Mouse (Mus musculus) intestine, embryonic 16.5 days (tissue): ENCODE data around the gene Dcaf10. TPM values are rescaled to one million over a fixed set of nuclear protein-coding genes. Genes with fewer than 3 reads are reported as not detected.
"Not testable (repeated sequence)": the region's sequence is repeated elsewhere in the genome, so short reads cannot be mapped to it uniquely, and the experiment has no call there.

Experiments used
- ATAC-seq: fragments of 200-750 bp; cut with Nextera tagmentation; 2 replicates; pipeline ENCODE4 v1.8.0; 2017; ENCODE audit warnings: moderate TSS enrichment, moderate library complexity
- H3K27ac ChIP-seq: fragments of 300-500 bp; sonication (generic); 2 replicates; pipeline ENCODE4 v1.5.1; 2014; ENCODE audit warnings: mild to moderate bottlenecking, low read length
- H3K27me3 ChIP-seq: fragments of 300-500 bp; sonication (generic); replicated peaks from 2 replicates; pipeline ENCODE4 v1.6.1; 2014; ENCODE audit warnings: low read length, control low read depth, mixed read lengths; ENCODE audit not compliant: control insufficient read depth, insufficient read depth
- H3K36me3 ChIP-seq: fragments of 300-500 bp; sonication (generic); 2 replicates; pipeline ENCODE4 v1.6.1; 2014; ENCODE audit warnings: low read length, control low read depth; ENCODE audit not compliant: control insufficient read depth, insufficient read depth
- H3K4me1 ChIP-seq: fragments of 300-500 bp; sonication (generic); 2 replicates; pipeline ENCODE4 v1.6.1; 2014; ENCODE audit warnings: low read length, control low read depth, mixed read lengths; ENCODE audit not compliant: control insufficient read depth, insufficient read depth
- H3K4me2 ChIP-seq: fragments of 300-500 bp; sonication (generic); 2 replicates; pipeline ENCODE4 v1.6.1; 2014; ENCODE audit warnings: low read depth, low read length, control low read depth
- H3K4me3 ChIP-seq: fragments of 300-500 bp; sonication (generic); 2 replicates; pipeline ENCODE4 v1.5.1; 2014; ENCODE audit warnings: mild to moderate bottlenecking, low read length
- H3K9ac ChIP-seq: fragments of 300-500 bp; sonication (generic); 2 replicates; pipeline ENCODE4 v1.6.1; 2014; ENCODE audit warnings: low read depth, low read length
- H3K9me3 ChIP-seq: fragments of 300-500 bp; sonication (generic); 2 replicates; pipeline ENCODE4 v1.6.1; 2016; ENCODE audit warnings: low read length, control low read depth; ENCODE audit not compliant: control insufficient read depth
- whole genome bisulfite sequencing: fragments of 180-500 bp; shearing (Covaris S2); extraction: QIAGEN DNeasy Blood & Tissue Kit; methylation state at CpG from one replicate; pipeline ENCODE4 v1.1.7; 2014; 5-methylcytosine and 5-hydroxymethylcytosine counted together
- polyA plus RNA-seq: library from polyadenylated mRNA; unstranded; fragments of >200 nt; fragmentation: Nextera tagmentation; extraction: Ambion mirVana; gene quantifications from 2 replicates; pipeline ENCODE4 v1.2.1, GENCODE M21; 2015

Dcaf10 gene
- polyA plus RNA-seq, 1 experiment from 2014 or later = 6.4 TPM

DNA sequence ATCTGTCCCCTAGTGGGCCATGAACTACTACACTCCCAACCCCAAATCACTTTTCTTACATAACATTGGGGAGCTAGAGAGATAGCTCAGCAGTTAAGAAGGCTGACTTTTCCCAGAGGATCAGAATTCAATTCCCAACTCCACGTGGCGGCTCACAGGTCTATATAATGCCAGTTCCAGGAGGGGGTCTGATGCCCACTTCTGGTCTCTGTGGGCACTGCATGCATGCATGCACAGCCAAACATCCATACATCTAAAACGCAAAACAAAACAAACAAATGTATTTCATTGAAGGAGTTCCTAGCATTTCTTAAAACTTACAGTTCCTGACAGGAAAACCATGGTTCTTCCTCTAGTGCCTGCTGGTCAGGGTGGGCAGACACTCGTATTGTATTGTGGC lies 50.2 kb downstream of the Dcaf10 start:
- 0 out of 2 replicates have a peak, but pooled peaks cover 2% of the 10 kb centered on the region for H3K36me3 ChIP-seq
- H3K4me3 ChIP-seq = no peak overlapping the region
- H3K9ac ChIP-seq = no peak overlapping the region
- no peaks in the 10 kb centered on the region for H3K27me3 ChIP-seq
- H3K27ac ChIP-seq = no peak overlapping the region
- 67% methylated on average over 4 of the region's 4 CpGs for WGBS
- no peaks in the 10 kb centered on the region for H3K4me1 ChIP-seq
- H3K9me3 ChIP-seq = no peaks in the 10 kb centered on the region
- ATAC-seq = no peak
- H3K4me2 ChIP-seq = no peak overlapping the region

DNA sequence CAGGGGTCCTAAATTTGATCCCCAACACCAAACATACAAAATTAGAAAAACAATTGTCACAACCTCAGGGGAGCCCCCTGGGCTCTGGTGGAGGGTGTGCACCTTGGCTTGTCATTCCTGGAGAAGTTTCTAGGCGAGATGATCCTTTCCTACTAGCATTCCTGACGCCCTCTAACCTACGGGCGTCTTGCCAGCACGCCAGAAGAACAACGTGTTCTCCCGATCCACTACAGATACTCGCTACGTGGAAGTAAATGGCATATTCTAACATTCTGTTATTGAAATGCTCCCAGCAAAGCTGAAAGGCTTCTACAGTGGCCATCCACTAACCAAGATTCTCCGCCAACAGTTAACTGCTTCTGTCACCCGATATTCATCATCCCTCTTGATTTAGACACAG lies 50.7 kb downstream of the Dcaf10 start:
- Histone ChIP-seq H3K36me3 (0 out of 2 replicates have a peak, but pooled peaks cover 2% of the 10 kb centered on the region), H3K4me2 (no peak overlapping the region), H3K9ac (no peak overlapping the region), H3K9me3 (no peaks in the 10 kb centered on the region), H3K4me3 (no peak overlapping the region), H3K27ac (no peak overlapping the region), H3K4me1 (no peaks in the 10 kb centered on the region), H3K27me3 (no peaks in the 10 kb centered on the region)
- no peak for ATAC-seq
- WGBS = 72% methylated on average over 11 of the region's 11 CpGs

DNA sequence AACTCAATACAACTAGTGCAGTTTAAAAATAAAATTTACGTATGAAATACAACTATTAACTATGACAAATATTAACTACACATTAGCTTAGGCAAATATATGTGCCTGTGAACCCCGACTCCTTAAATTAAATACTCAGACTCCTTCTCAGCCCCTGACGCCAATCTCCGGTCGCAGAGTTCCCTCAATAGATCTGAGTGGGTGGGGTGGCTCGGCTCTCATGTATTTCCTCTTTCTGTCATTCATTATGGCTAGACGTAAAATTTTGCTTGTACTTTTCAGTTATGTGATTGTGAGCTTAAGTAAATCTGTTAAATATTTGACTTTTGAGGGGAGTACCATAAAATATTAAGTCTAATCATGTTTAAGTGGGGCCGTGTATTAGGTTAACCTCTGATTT lies 51.1 kb downstream of the Dcaf10 start:
- no peak overlapping the region for H3K4me2 ChIP-seq
- H3K36me3 ChIP-seq = 0 out of 2 replicates have a peak, but pooled peaks cover 3% of the 10 kb centered on the region
- no peak overlapping the region for H3K4me3 ChIP-seq
- H3K9ac ChIP-seq = no peak overlapping the region
- WGBS = 71% methylated on average over 8 of the region's 8 CpGs
- H3K27ac ChIP-seq = no peak overlapping the region
- H3K27me3 ChIP-seq = no peaks in the 10 kb centered on the region
- ATAC-seq = no peak
- H3K4me1 ChIP-seq = no peaks in the 10 kb centered on the region
- H3K9me3 ChIP-seq = no peaks in the 10 kb centered on the region

DNA sequence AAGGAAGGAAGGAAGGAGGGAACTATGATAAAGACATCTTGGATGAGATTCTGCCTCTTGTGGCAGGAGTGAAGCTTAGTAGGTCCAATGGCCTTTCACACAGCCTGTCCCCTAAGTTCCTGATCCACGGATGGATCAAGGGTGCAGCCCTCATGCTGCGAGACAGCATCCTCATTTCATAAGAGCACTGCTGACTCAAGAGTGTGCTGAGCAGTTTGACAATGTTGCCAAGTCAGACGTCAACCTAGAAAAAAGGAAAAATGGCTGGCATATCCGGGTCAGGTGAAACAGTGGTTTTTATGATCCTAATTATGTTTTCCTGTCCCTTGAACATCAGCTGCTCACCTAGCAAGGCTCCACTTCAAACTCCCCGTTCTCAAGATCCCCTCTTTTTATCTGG lies 51.8 kb downstream of the Dcaf10 start:
- Histone ChIP-seq H3K4me3 (no peak overlapping the region), H3K4me2 (no peak overlapping the region), H3K9ac (no peak overlapping the region), H3K27me3 (no peaks in the 10 kb centered on the region), H3K9me3 (no peaks in the 10 kb centered on the region), H3K4me1 (no peaks in the 10 kb centered on the region), H3K36me3 (0 out of 2 replicates have a peak, but pooled peaks cover 4% of the 10 kb centered on the region), H3K27ac (no peak overlapping the region)
- no peak for ATAC-seq
- WGBS = 81% methylated on average over 5 of the region's 5 CpGs

DNA sequence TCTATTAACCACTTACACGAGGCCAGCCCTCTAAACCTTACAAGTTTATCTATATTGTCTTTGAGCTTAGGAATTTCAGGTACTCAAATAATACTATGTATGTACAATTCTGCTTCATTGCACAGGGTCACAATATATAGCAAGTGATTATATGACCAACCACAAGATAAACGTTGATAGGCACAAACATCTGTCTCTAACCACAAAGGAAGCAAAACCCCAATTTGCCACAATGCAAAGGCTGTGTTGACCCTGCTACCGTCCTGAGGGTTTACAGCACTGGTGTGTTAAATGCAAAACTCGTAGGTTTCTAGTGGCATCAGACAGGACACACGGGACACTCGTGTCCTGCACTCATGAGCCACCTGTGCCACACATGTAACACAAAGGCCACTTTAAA lies 54.3 kb downstream of the Dcaf10 start:
- not testable (repeated sequence) for H3K27ac ChIP-seq, H3K4me1 ChIP-seq, H3K4me2 ChIP-seq, H3K9ac ChIP-seq, ATAC-seq, H3K4me3 ChIP-seq, H3K9me3 ChIP-seq, H3K27me3 ChIP-seq
- peaks cover 14% of the 10 kb centered on the region; the same call in 1 of the 2 replicates for H3K36me3 ChIP-seq
- WGBS = 72% methylated on average over 6 of the region's 6 CpGs

DNA sequence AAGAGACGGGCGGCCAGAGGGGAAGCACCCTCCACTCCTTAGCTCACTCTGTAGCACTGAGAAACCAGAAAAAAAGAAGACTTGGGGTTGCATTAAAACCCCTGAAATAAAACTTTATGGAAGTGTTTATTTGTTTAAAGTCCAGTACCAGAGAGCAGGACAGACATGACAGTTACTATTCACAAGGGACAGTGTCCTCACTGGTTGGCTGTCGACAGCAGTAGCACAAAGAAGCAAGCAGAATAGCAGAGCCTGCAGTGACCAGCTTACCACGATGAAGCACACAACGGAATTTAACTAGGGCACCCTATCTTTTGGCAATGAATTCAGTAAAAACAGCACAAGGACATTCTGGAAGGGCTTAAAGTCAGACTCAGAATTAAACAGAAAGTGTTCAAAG lies 56.4 kb downstream of the Dcaf10 start:
- not testable (repeated sequence) for H3K4me3 ChIP-seq, ATAC-seq, H3K4me1 ChIP-seq, H3K27me3 ChIP-seq, H3K4me2 ChIP-seq, H3K27ac ChIP-seq, H3K9me3 ChIP-seq, H3K9ac ChIP-seq
- 80% methylated on average over 5 of the region's 5 CpGs for WGBS
- H3K36me3 ChIP-seq = peaks cover 16% of the 10 kb centered on the region

DNA sequence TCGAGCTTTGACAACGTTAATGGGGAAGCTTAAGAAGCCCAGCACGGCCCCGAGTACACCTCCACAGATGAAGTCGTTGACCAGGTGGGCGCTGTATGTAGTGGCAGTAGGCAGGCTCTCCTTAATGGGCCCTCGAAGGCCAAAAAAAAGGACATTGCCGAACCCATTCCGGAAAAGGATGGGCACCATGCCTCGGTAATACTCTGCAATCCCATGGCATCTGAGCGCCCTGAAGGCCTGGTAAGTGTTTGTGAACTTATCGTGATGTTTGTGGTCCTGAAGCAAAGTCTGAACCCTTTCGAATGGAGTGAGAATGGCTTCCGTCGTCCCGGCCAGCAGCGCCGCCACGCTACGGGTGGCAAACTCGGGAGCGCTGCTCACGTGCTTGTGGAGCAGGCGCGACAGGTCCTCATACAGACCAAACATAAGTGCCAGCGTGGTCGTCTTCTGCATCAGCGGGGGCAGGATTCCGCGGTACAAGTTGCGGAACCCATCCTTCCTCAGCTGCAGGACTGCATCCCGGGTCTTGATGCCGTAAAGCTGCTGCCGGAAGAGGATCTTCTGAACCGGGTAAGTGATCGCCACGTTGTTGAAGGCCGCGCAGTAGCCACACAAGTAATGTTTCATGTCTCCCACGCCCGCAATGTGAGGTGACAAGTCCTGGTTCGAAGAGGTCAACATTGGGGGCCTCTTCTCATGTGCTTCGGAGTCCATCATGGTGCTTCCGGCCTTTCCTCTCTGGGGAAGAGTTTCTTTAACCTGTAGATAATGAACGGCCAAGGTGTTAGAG lies 57.7 kb downstream of the Dcaf10 start:
- 95% methylated on average over 45 of the region's 45 CpGs for WGBS
- Histone ChIP-seq H3K36me3 (peaks cover 23% of the 10 kb centered on the region), H3K4me2 (no peak overlapping the region), H3K27ac (no peak overlapping the region), H3K9ac (no peak overlapping the region), H3K4me3 (no peak overlapping the region), H3K4me1 (peaks cover 15% of the 10 kb centered on the region; the same call in 1 of the 2 replicates), H3K27me3 (no peaks in the 10 kb centered on the region), H3K9me3 (no peaks in the 10 kb centered on the region)
- no peak for ATAC-seq

DNA sequence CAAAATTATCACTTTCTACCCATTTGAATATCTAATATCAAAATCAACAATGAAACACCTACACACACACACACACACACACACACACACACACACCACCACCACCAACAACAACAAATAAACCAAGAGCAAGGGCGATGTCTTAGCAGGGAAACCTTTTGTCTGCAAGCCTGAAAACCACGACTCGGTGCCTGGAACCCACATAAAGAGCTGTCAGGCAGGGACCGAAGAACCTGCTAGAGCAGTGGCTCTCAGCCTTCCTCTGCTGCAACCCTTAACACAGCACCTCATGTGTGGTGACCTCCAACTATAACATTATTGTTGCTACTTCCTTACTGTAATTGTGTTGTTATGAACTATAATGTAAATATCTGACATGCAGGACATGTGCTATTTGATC lies 60.4 kb downstream of the Dcaf10 start:
- no peak overlapping the region for H3K4me3 ChIP-seq
- 93% methylated on average over 4 of the region's 4 CpGs for whole genome bisulfite sequencing
- H3K9ac ChIP-seq = no peak overlapping the region
- H3K9me3 ChIP-seq = no peaks in the 10 kb centered on the region
- H3K27ac ChIP-seq = no peak overlapping the region
- no peak overlapping the region for H3K4me2 ChIP-seq
- H3K4me1 ChIP-seq = peaks cover 25% of the 10 kb centered on the region
- H3K27me3 ChIP-seq = no peaks in the 10 kb centered on the region
- ATAC-seq = no peak
- peaks cover 21% of the 10 kb centered on the region for H3K36me3 ChIP-seq

DNA sequence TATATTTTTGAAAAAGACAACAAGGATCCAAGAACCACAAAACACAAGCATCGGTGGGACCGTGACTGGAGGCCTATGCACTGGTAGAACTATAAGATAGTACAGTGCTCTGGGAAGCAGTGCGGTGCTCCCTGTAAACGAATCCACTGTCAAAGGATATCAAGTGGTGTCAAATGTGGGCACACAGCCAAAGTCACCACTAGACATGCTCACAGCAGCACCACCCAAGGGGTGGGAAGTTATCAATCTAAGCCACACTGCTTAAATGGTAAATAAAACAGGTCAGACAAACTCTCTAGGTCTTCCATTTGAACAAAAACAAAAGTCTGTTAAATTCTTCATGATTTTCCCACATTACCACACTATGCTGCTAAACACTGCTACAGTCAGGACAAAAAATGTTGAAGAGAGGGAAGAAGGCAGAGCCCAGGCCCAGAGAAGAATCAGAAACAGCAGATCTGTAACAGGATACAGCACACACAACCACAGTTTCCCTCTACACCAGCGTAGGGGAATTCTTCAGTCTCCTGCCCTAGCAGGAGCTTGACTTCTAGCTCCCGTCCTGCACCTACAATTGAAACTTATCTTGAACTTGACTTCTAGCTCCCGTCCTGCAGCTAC lies 61.1 kb downstream of the Dcaf10 start:
- peak overlapping the region; percentile 31 for H3K27ac ChIP-seq
- no peaks in the 10 kb centered on the region for H3K27me3 ChIP-seq
- peaks cover 20% of the 10 kb centered on the region for H3K36me3 ChIP-seq
- H3K9ac ChIP-seq = 0 out of 2 replicates have a peak overlapping the region, but pooled peaks have one; percentile 30
- H3K4me3 ChIP-seq = no peak overlapping the region
- H3K4me1 ChIP-seq = peaks cover 25% of the 10 kb centered on the region
- WGBS = 63% methylated on average over 7 of the region's 7 CpGs
- ATAC-seq = peak; percentile 49
- H3K4me2 ChIP-seq = no peak overlapping the region
- no peaks in the 10 kb centered on the region for H3K9me3 ChIP-seq
